11 mouse cellular contexts compared by ENCODE assay signal in genomic region chr16:57582008-57582407, GRCm38 (mm10). TPM values are rescaled to one million over a fixed set of nuclear protein-coding genes. Genes with fewer than 3 reads are reported as not detected.
DNase-seq lines count a peak whose midpoint lies in the region; ATAC-seq and TF ChIP-seq lines count a peak whose summit lies in the region.
"Had no signal": no experiment of that assay in that cellular context is flagged by ENCODE, and none has a peak within 500 bp of the region (broad histone marks: within the 10 kb centered on the region; RNA-seq: fewer than 3 reads in every experiment).

No protein-coding gene starts in this region.

- no peak overlapping the region for H3K4me3 ChIP-seq in liver, postnatal 0 days (ENCODE audit: low read depth, low read length)
- H3K4me3 ChIP-seq in stomach, embryonic 16.5 days (replicated peaks; ENCODE audit: low read length), result no peak overlapping the region
- H3K4me3 ChIP-seq: forebrain, embryonic 12.5 days; limb, embryonic 15.5 days had no signal

- no peaks in the 10 kb centered on the region for H3K27me3 ChIP-seq in liver, postnatal 0 days (ENCODE audit: insufficient read depth, low read length)
- H3K27me3 ChIP-seq in stomach, embryonic 16.5 days (ENCODE audit: control insufficient read depth, insufficient read depth, low read length), result no peaks in the 10 kb centered on the region
- H3K27me3 ChIP-seq: forebrain, embryonic 12.5 days; limb, embryonic 15.5 days had no signal

- no peak overlapping the region for H3K9ac ChIP-seq in liver, postnatal 0 days (replicated peaks)
- H3K9ac ChIP-seq in stomach, embryonic 16.5 days (ENCODE audit: low read length), result no peak overlapping the region
- H3K9ac ChIP-seq: forebrain, embryonic 12.5 days; limb, embryonic 15.5 days had no signal

- H3K27ac ChIP-seq in liver, postnatal 0 days (ENCODE audit: low read depth), result no peak overlapping the region
- 0 out of 2 replicates have a peak overlapping the region, but pooled peaks have one; percentile 12 for H3K27ac ChIP-seq in stomach, embryonic 16.5 days (ENCODE audit: low read length)
- H3K27ac ChIP-seq: forebrain, embryonic 12.5 days; limb, embryonic 15.5 days had no signal

- H3K4me1 ChIP-seq in liver, postnatal 0 days (ENCODE audit: insufficient read depth), result no peaks in the 10 kb centered on the region
- H3K4me1 ChIP-seq in stomach, embryonic 16.5 days (ENCODE audit: control insufficient read depth, insufficient read depth, low read length), result no peaks in the 10 kb centered on the region
- H3K4me1 ChIP-seq: forebrain, embryonic 12.5 days; limb, embryonic 15.5 days had no signal

- 39% methylated on average over 2 of the region's 2 CpGs for WGBS in liver, postnatal 0 days (ENCODE audit: insufficient replicate concordance)
- WGBS in stomach, embryonic 16.5 days, result 66% methylated on average over 2 of the region's 2 CpGs

- no peak for TF ChIP-seq CTCF in liver, postnatal 0 days (IDR thresholded peaks at IDR 0.05; ENCODE audit: low read depth)

- ATAC-seq in liver, postnatal 0 days, result no peak
- ATAC-seq in stomach, embryonic 16.5 days (ENCODE audit: insufficient read depth, low FRiP score), result no peak

- 0 out of 2 replicates have a peak, but pooled peaks have one; percentile 29 for TF ChIP-seq EP300 in liver, postnatal 0 days (IDR thresholded peaks at IDR 0.05; ENCODE audit: low read depth)

- DNase-seq in adrenal gland, adult (ENCODE audit: inconsistent age in 2 of 2, low spot score in 1 of 2), result peak; percentile 31 to 60
- no peak for DNase-seq in adrenal gland, postnatal 25 days
- DNase-seq in liver, postnatal 0 days, result no peak
- no peak for DNase-seq in liver
- peak; percentile 68 for DNase-seq in kidney, postnatal 14 days
- no peak for DNase-seq in ovary, postnatal 14 days (ENCODE audit: low spot score)
- no peak for DNase-seq in ovary, postnatal 36 days (ENCODE audit: low spot score)
- DNase-seq: gastrocnemius, postnatal 25 days had no signal

- no peaks in the 10 kb centered on the region for H3K36me3 ChIP-seq in liver, postnatal 0 days (replicated peaks; ENCODE audit: insufficient read depth, low read length)
- no peaks in the 10 kb centered on the region for H3K36me3 ChIP-seq in stomach, embryonic 16.5 days (ENCODE audit: control insufficient read depth, insufficient read depth, low read length)
- H3K36me3 ChIP-seq: forebrain, embryonic 12.5 days; limb, embryonic 15.5 days had no signal

- H3K9me3 ChIP-seq in liver, postnatal 0 days (ENCODE audit: low read length), result no peaks in the 10 kb centered on the region
- H3K9me3 ChIP-seq in stomach, embryonic 16.5 days (replicated peaks; ENCODE audit: control insufficient read depth, low read length), result no peaks in the 10 kb centered on the region
- H3K9me3 ChIP-seq: forebrain, embryonic 12.5 days; limb, embryonic 15.5 days had no signal

- no peak overlapping the region for H3K4me2 ChIP-seq in liver, postnatal 0 days (ENCODE audit: low read depth, low read length)
- H3K4me2 ChIP-seq in stomach, embryonic 16.5 days (ENCODE audit: low read depth, low read length), result no peak overlapping the region
- H3K4me2 ChIP-seq: forebrain, embryonic 12.5 days; limb, embryonic 15.5 days had no signal

RNA-seq across cellular contexts. Expression of gene Cmss1, which starts 24.7 kb away (rescaled TPM):
- total RNA-seq in adrenal gland, postnatal 25 days (2021), result 16.1 and 17.6 TPM in 2 replicates
- polyA plus RNA-seq in liver, postnatal 0 days (2015; fragmentation: Nextera tagmentation; extraction: Ambion mirVana), result 16.7 and 19.1 TPM in 2 replicates
- 35.3 and 39.5 TPM in 2 replicates for polyA plus RNA-seq in stomach, embryonic 16.5 days (2015; fragmentation: Nextera tagmentation; extraction: Ambion mirVana)

Comparison
In these comparisons a context has a peak if more than half of its experiments do, and no peak if none do; other contexts are left out.
1. DNase-seq: peak in adrenal gland, adult (2 of 2) and kidney, postnatal 14 days (single experiment); none in adrenal gland, postnatal 25 days (single experiment), liver, postnatal 0 days (single experiment), liver (single experiment), ovary, postnatal 14 days (single experiment) and ovary, postnatal 36 days (single experiment).